Mouse (Mus musculus) ES-E14 (cell line): ENCODE data around the gene Hcn2.

ENCODE experiments used
- CHD2 ChIP-seq: IDR thresholded peaks from 2 replicates; pipeline ENCODE4 v1.6.1; 2014; ENCODE audit warnings: mild to moderate bottlenecking, low read depth, low read length, inconsistent platforms
- HCFC1 ChIP-seq: IDR thresholded peaks from 2 replicates; pipeline ENCODE4 v1.6.1; 2012; ENCODE audit warnings: low read length, inconsistent platforms, borderline replicate concordance; ENCODE audit not compliant: insufficient read depth
- MAFK ChIP-seq: IDR thresholded peaks from 2 replicates; pipeline ENCODE4 v1.6.1; 2014; ENCODE audit warnings: mild to moderate bottlenecking, low read depth, low read length, inconsistent platforms; ENCODE audit not compliant: insufficient read depth
- ZC3H11A ChIP-seq: IDR thresholded peaks from 2 replicates; pipeline ENCODE4 v1.6.1; 2012; ENCODE audit warnings: low read depth, mild to moderate bottlenecking, inconsistent platforms, low read length, borderline replicate concordance

DNA sequence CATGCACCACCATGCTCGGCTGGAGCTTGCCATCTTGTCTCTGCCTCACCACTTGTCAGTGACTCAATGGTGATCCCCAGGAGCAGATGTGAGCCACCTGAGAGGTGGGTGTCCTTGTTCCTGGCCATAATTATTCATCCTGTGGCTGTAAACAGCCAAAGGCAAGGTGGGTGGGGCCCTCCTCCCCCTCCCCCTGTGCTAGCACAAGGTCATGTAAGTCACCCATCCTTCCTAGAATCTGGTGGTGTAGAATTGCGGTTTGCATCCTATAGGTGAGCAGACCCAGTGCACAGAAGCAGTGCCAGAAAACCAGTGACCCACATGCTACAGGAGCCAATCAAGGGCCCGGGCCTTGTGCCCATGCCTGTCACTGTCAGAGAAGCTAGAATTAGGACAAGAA is 43.4 kb upstream of the Hcn2 start:
- no peak for TF ChIP-seq ZC3H11A
- no peak for TF ChIP-seq CHD2
- TF ChIP-seq HCFC1: no peak
- no peak for TF ChIP-seq MAFK
